Mouse (Mus musculus) testis, adult 2 months (tissue): ENCODE data around the gene Gm5108. TPM values are rescaled to one million over a fixed set of nuclear protein-coding genes. Genes with fewer than 3 reads are reported as not detected.
A peak's percentile ranks its signal among the peaks of the same experiment; 100 is the strongest.

Experiments
- H3K27ac ChIP-seq: fragments of 200-500 bp; 2 replicates; pipeline ENCODE4 v1.5.1; 2012; ENCODE audit warnings: low read depth, low read length; ENCODE audit not compliant: control insufficient read depth, insufficient read depth
- H3K27me3 ChIP-seq: fragments of 200-500 bp; 2 replicates; pipeline ENCODE4 v1.6.1; 2012; ENCODE audit warnings: mild to moderate bottlenecking, low read length, moderate library complexity; ENCODE audit not compliant: control insufficient read depth, insufficient read depth
- H3K36me3 ChIP-seq: fragments of 200-500 bp; 2 replicates; pipeline ENCODE4 v1.6.1; 2012; ENCODE audit warnings: mild to moderate bottlenecking, low read length; ENCODE audit not compliant: control insufficient read depth, insufficient read depth
- H3K4me1 ChIP-seq: fragments of 200-500 bp; 2 replicates; pipeline ENCODE4 v1.6.1; 2012; ENCODE audit warnings: low read length; ENCODE audit not compliant: control insufficient read depth, insufficient read depth
- H3K4me3 ChIP-seq: fragments of 200-500 bp; 2 replicates; pipeline ENCODE4 v1.5.1; 2012; ENCODE audit warnings: low read depth, mild to moderate bottlenecking, low read length, moderate library complexity, mixed read lengths; ENCODE audit not compliant: control insufficient read depth
- CTCF ChIP-seq: fragments of 200-500 bp; IDR thresholded peaks from 2 replicates; pipeline ENCODE4 v1.5.1; 2012; ENCODE audit warnings: low read depth, mild to moderate bottlenecking, inconsistent platforms, low read length, moderate library complexity; ENCODE audit not compliant: control insufficient read depth, insufficient read depth, insufficient replicate concordance
- POLR2A ChIP-seq: fragments of 200-500 bp; IDR thresholded peaks from 2 replicates; pipeline ENCODE4 v1.6.1; 2012; ENCODE audit warnings: low read depth, mild to moderate bottlenecking, inconsistent platforms, low read length, moderate library complexity; ENCODE audit not compliant: control insufficient read depth
- polyA plus RNA-seq: library from polyadenylated mRNA; depleted of rRNA; stranded (reverse); fragments of >200 nt; gene quantifications from 2 replicates; pipeline ENCODE4 v1.2.3, GENCODE M21; 2012; rRNA removed

Gene Gm5108
- 3.0 and 3.4 TPM in 2 replicates for polyA plus RNA-seq

DNA sequence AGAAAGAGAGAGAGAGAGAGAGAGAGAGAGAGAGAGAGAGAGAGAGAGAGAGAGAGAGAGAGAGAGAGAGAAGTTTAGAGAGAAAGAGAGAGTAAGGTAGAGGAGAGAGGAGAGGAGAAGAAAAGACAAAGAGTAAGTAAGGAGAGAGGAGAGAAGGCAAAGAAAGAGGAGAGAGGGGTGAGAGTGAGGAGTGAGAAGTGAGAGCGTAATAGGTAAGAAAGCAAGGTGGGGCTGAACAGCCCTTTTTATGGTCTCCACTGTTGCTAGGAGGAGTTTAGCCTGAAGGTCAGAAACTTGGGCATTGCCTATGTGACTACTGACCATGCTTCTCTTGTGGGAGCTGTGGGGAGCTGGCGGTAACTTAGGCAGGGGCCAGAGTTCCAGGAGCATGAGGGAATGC lies at the start of gene Gm5108:
Gene Gm5108 (plus strand): TSS at position 301 of the 400 bp plus-strand sequence.
- TF ChIP-seq CTCF = no peak
- TF ChIP-seq POLR2A = no peak
- Histone ChIP-seq H3K27ac (no peak within 1 kb of the TSS), H3K36me3 (no peaks in the 10 kb centered on the region), H3K4me3 (no peak within 1 kb of the TSS), H3K27me3 (no peaks in the 10 kb centered on the region), H3K4me1 (no peaks in the 10 kb centered on the region)

DNA sequence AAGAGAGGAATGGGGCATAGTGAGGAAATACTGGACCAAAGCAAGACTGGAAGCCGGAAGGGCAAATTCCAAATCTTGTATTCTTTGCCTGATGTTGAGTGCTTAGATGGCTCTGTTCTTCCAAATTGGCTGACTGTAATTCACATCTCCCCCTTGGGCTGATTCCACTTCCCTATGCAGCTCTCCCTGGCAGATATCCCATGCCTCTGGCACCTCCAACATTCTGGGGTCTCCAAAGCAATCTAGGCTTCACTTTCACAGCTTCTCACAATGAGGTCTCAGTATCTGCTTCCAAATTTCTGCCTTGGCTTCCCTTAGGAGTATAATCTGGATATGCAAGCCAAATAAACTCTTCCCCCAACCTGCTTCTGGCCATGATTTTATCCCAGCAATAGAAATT lies 42.5 kb upstream of the Gm5108 start:
- Histone ChIP-seq H3K27me3 (no peaks in the 10 kb centered on the region), H3K4me1 (no peaks in the 10 kb centered on the region), H3K4me3 (no peak overlapping the region), H3K36me3 (no peaks in the 10 kb centered on the region), H3K27ac (no peak overlapping the region)
- TF ChIP-seq CTCF (no peak), POLR2A (no peak)

DNA sequence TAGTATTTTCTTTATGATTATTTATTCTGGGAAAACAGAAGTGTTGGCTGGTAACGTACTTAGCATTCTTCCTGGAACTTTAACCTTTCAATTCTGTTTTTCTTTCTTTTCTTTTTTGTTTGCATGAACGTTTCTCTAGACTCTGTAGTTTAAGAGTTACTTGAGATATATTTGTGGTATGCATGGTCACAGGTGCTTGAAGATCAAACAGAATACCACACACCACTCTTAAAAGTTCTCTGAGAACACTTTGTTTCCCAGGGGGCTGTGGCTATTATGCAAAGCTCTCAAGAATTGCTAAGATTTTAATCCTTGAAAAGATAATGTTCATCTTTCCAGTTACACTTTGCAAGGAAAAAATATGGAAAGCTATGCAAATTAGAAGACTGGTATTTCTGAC lies 36.9 kb upstream of the Gm5108 start:
- Histone ChIP-seq H3K27ac (no peak overlapping the region), H3K4me3 (no peak overlapping the region), H3K27me3 (no peaks in the 10 kb centered on the region), H3K36me3 (no peaks in the 10 kb centered on the region), H3K4me1 (no peaks in the 10 kb centered on the region)
- no peak for TF ChIP-seq POLR2A

DNA sequence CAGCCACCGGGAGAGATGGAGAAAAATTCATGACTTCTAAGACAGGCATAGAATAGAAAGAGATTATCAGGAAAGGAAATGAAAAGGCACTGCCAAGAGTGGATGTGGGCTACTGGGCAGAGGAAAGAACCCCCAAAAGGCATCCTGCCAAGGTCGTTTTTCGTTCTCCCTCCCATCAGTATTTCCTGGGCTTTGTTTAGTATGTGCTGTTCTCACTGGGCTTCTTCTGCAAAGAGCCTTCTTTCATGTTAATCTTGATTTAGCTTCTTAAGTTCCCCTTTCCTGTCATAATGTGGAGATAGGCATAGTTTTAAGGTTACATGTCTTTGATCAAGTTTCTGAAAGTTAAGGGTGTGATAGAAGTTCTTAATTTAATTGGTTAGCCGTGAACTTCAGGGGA lies 10.9 kb upstream of the Gm5108 start:
- H3K4me1 ChIP-seq = no peaks in the 10 kb centered on the region
- no peak for TF ChIP-seq POLR2A
- no peak for TF ChIP-seq CTCF
- no peaks in the 10 kb centered on the region for H3K27me3 ChIP-seq
- no peaks in the 10 kb centered on the region for H3K36me3 ChIP-seq
- no peak overlapping the region for H3K27ac ChIP-seq
- H3K4me3 ChIP-seq = no peak overlapping the region

DNA sequence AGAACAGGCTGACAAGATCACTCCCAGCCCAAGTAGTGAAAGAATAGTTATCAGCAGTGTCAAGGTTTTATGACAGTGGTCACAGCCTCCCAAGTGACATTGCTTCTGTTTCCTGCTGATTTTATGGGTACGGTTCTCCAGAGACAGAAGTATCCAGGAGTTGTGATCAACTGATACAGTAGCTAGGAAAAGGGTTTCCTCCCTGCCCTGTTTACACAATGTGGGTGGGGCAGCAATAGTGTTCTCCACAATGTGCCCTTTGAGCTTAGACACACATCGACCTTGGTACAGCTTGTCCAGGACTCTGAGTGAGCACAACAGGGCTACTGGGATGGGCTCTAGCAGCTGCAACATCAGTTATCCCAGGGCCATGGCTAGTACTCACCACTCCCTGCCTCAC lies 9.8 kb upstream of the Gm5108 start:
- Histone ChIP-seq H3K4me1 (no peaks in the 10 kb centered on the region), H3K36me3 (no peaks in the 10 kb centered on the region), H3K4me3 (no peak overlapping the region), H3K27me3 (no peaks in the 10 kb centered on the region), H3K27ac (no peak overlapping the region)
- no peak for TF ChIP-seq CTCF
- TF ChIP-seq POLR2A = no peak

DNA sequence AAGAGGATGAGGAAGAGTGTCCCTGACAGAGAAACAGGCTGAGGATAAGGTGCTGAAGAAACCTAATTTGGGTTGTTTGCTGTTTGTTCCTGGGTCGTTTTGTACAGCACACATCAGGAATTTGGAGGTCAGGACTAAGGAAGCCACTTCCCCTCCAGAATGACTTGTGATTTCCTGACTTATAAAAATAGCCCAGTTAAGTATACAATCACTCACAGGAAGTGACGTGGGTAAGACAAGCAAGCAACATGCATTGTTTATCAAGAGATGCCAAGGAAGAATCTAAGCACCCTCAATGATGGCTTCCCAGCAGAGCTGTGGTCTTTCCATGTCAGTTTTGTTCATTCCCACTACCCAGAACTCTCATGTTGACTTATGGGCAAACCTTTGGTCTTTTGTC lies 1.7 kb downstream of the Gm5108 start:
- H3K36me3 ChIP-seq = no peaks in the 10 kb centered on the region
- no peak overlapping the region for H3K27ac ChIP-seq
- TF ChIP-seq POLR2A = no peak
- no peak for TF ChIP-seq CTCF
- H3K4me1 ChIP-seq = no peaks in the 10 kb centered on the region
- no peaks in the 10 kb centered on the region for H3K27me3 ChIP-seq
- H3K4me3 ChIP-seq = peak overlapping the region; percentile 21; the same call in 1 of the 2 replicates

DNA sequence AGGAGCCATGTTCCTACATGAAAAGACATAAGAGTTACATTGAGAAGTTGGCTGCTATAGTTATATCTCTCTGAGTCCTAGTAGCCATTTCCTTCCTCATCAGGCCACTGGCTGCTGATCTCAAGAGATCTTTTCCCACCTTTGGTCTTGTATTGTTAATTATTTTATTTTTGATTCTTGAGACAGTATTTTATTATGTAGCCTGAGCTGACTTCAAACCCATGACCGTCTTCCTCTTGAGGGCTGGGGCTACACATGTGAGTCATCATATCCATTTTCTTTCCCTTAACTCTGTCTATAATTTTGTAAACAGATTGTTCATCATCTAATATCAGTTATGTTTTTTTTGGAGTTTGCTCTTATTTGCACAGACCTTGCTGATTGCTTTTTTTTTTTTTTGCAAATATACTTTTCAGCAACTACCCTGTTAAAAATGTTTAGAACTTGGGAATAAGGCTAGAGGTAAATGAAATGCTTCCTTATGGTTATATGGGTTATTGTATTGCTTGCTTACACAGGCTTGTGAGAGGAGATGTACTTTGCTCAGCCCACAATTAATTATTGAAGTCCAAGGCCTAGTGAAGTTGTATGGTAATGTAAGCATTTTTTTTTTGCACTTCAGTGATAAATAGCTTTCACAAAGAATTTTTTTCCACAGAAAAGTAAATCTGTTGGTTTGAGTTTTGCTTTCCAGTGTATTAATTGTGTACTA lies 2.8 kb downstream of the Gm5108 start:
- H3K36me3 ChIP-seq = no peaks in the 10 kb centered on the region
- H3K4me3 ChIP-seq = no peak overlapping the region
- H3K27me3 ChIP-seq = no peaks in the 10 kb centered on the region
- no peak overlapping the region for H3K27ac ChIP-seq
- H3K4me1 ChIP-seq = no peaks in the 10 kb centered on the region
- TF ChIP-seq POLR2A (no peak), CTCF (no peak)

DNA sequence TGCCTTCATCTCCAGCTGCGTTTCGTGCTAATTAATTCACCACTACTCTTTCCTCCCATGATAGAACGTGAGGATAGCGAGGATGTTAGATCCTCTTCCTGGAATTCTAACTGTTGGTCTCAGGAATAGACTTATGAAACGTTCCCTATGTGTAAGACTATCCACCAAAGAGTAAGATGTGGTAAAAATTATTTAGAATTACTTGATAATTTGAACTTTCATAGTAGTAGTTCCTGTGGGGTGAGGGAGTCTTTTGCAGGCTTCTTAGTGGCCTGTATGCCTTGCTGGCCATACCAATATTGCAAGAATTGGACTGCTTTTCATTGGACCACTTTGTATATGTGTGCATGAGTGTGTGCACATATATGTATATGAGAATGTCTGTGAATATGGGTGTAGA lies 4.9 kb downstream of the Gm5108 start, which contains the start of gene Gm21905:
Gene Gm21905 (minus strand): TSS at position 101 of the 400 bp plus-strand sequence.
- no peak within 1 kb of the TSS for H3K4me3 ChIP-seq
- no peak for TF ChIP-seq POLR2A
- TF ChIP-seq CTCF = no peak
- no peaks in the 10 kb centered on the region for H3K36me3 ChIP-seq
- no peaks in the 10 kb centered on the region for H3K4me1 ChIP-seq
- no peak within 1 kb of the TSS for H3K27ac ChIP-seq
- no peaks in the 10 kb centered on the region for H3K27me3 ChIP-seq
